Mouse (Mus musculus): Measurements from ENCODE around the gene Fer1l4. TPM values are rescaled to one million over a fixed set of nuclear protein-coding genes. Genes with fewer than 3 reads are reported as not detected.

The Fer1l4 gene
- polyA plus RNA-seq, 1 experiment from 2014 or later, result 10.1 TPM

- peaks cover 6% of the 10 kb centered on the region; the same call in 1 of the 2 replicates for H3K36me3 ChIP-seq (ENCODE audit: control insufficient read depth, insufficient read depth, low read length)
- 91% methylated on average over 4 of the region's 4 CpGs for WGBS
- no peak for ATAC-seq (ENCODE audit: low FRiP score, low TSS enrichment)
- H3K9me3 ChIP-seq (ENCODE audit: control insufficient read depth, low read length), result no peaks in the 10 kb centered on the region
- H3K27me3 ChIP-seq (ENCODE audit: control insufficient read depth, insufficient read depth, low read length), result no peaks in the 10 kb centered on the region
- TF ChIP-seq CTCF (IDR thresholded peaks at IDR 0.05; ENCODE audit: low read depth), result peak; percentile 56
- no peak for TF ChIP-seq EP300 (optimal IDR thresholded peaks at IDR 0.05)
- no peak overlapping the region for H3K27ac ChIP-seq (replicated peaks)
- no peak overlapping the region for H3K9ac ChIP-seq (ENCODE audit: low read length)
- 0 out of 2 replicates have a peak, but pooled peaks cover 2% of the 10 kb centered on the region for H3K4me1 ChIP-seq (replicated peaks; ENCODE audit: control insufficient read depth, insufficient read depth)
- no peak for DNase-seq (ENCODE audit: low spot score)
- H3K4me2 ChIP-seq (replicated peaks; ENCODE audit: low read depth), result no peak overlapping the region
- H3K4me3 ChIP-seq (ENCODE audit: low read depth, low read length), result no peak overlapping the region
Observed at GRCm38 (mm10) chr2:156005393-156005792, 47.4 kb downstream of the Fer1l4 start.

DNA sequence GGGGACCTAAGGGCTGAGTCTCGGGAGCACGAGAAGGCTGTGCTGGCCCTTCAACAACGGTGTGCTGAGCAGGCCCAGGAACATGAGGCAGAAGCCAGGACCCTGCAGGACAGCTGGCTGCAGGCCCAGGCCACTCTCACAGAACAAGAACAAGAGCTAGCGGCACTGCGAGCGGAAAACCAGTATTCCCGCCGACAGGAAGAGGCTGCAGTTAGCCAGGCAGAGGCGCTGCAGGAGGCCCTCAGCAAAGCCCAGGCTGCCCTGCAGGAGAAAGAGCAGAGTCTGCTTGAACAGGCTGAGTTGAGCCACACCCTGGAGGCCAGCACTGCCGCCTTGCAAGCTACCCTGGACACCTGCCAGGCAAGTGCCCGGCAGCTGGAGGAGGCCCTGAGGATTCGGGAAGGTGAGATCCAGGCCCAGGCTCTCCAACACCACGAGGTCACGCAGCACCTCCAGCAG is 60.9 kb downstream of the Fer1l4 start:
- Histone ChIP-seq H3K4me3 (ENCODE audit: low read depth, low read length) (no peak overlapping the region), H3K4me1 (replicated peaks; ENCODE audit: control insufficient read depth, insufficient read depth) (no peaks in the 10 kb centered on the region), H3K9ac (ENCODE audit: low read length) (0 out of 2 replicates have a peak overlapping the region, but pooled peaks have one; percentile 8), H3K36me3 (ENCODE audit: control insufficient read depth, insufficient read depth, low read length) (peaks cover 27% of the 10 kb centered on the region), H3K4me2 (replicated peaks; ENCODE audit: low read depth) (no peak overlapping the region), H3K27me3 (ENCODE audit: control insufficient read depth, insufficient read depth, low read length) (no peaks in the 10 kb centered on the region), H3K27ac (replicated peaks) (peak overlapping the region; percentile 40), H3K9me3 (ENCODE audit: control insufficient read depth, low read length) (no peaks in the 10 kb centered on the region)
- TF ChIP-seq EP300 (optimal IDR thresholded peaks at IDR 0.05) (no peak), CTCF (IDR thresholded peaks at IDR 0.05; ENCODE audit: low read depth) (peak; percentile 59)
- ATAC-seq (ENCODE audit: low FRiP score, low TSS enrichment) (peak; percentile 82), DNase-seq (ENCODE audit: low spot score) (peak; percentile 91)
- WGBS, result 62% methylated on average over 14 of the region's 14 CpGs

DNA sequence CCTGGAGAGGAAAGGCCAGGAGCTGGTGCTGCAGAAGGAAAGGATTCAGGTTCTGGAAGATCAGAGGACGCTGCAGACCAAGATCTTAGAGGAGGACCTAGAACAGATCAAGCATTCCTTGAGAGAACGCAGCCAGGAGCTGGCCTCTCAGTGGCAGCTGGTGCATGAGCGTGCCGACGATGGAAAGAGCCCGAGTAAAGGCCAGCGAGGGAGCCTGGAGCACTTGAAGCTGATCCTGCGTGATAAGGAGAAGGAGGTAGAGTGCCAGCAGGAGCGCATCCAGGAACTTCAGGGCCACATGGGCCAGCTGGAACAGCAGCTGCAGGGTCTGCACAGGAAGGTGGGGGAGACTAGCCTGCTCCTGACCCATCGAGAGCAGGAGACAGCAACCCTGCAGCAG is 61.6 kb downstream of the Fer1l4 start:
- H3K4me1 ChIP-seq (replicated peaks; ENCODE audit: control insufficient read depth, insufficient read depth), result no peaks in the 10 kb centered on the region
- WGBS, result 90% methylated on average over 10 of the region's 10 CpGs
- no peak overlapping the region for H3K27ac ChIP-seq (replicated peaks)
- peaks cover 27% of the 10 kb centered on the region for H3K36me3 ChIP-seq (ENCODE audit: control insufficient read depth, insufficient read depth, low read length)
- no peaks in the 10 kb centered on the region for H3K27me3 ChIP-seq (ENCODE audit: control insufficient read depth, insufficient read depth, low read length)
- TF ChIP-seq CTCF (IDR thresholded peaks at IDR 0.05; ENCODE audit: low read depth) (no peak), EP300 (optimal IDR thresholded peaks at IDR 0.05) (no peak)
- H3K4me3 ChIP-seq (ENCODE audit: low read depth, low read length), result no peak overlapping the region
- DNase-seq (ENCODE audit: low spot score) (no peak), ATAC-seq (ENCODE audit: low FRiP score, low TSS enrichment) (no peak)
- no peak overlapping the region for H3K9ac ChIP-seq (ENCODE audit: low read length)
- H3K4me2 ChIP-seq (replicated peaks; ENCODE audit: low read depth), result no peak overlapping the region
- H3K9me3 ChIP-seq (ENCODE audit: control insufficient read depth, low read length), result no peaks in the 10 kb centered on the region

DNA sequence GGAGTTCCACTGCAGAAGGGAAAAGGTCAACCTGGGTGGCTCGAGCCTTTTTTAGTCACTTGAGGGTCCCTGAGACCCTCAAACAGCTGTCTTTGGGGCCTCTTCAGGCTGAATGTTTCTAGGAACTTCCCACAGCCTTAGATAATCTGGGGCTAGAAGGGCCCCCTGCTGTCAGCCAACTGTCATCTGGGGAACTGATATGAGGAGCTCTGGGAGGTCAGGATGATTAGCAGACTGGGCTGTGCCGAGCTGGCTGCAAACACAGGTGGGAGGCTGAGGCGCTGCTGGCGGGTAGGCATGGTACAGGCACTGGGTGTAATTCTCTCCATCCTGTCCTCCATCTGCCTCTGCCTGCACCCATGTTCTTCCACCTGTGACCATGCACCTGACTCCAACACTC is 63.7 kb downstream of the Fer1l4 start:
- H3K27me3 ChIP-seq (ENCODE audit: control insufficient read depth, insufficient read depth, low read length), result no peaks in the 10 kb centered on the region
- H3K9ac ChIP-seq (ENCODE audit: low read length), result no peak overlapping the region
- ATAC-seq (ENCODE audit: low FRiP score, low TSS enrichment) (no peak), DNase-seq (ENCODE audit: low spot score) (no peak)
- no peak overlapping the region for H3K4me3 ChIP-seq (ENCODE audit: low read depth, low read length)
- no peak overlapping the region for H3K27ac ChIP-seq (replicated peaks)
- TF ChIP-seq EP300 (optimal IDR thresholded peaks at IDR 0.05) (no peak), CTCF (IDR thresholded peaks at IDR 0.05; ENCODE audit: low read depth) (no peak)
- H3K4me1 ChIP-seq (replicated peaks; ENCODE audit: control insufficient read depth, insufficient read depth), result no peaks in the 10 kb centered on the region
- peaks cover 28% of the 10 kb centered on the region for H3K36me3 ChIP-seq (ENCODE audit: control insufficient read depth, insufficient read depth, low read length)
- WGBS, result 61% methylated on average over 4 of the region's 4 CpGs
- no peaks in the 10 kb centered on the region for H3K9me3 ChIP-seq (ENCODE audit: control insufficient read depth, low read length)
- H3K4me2 ChIP-seq (replicated peaks; ENCODE audit: low read depth), result no peak overlapping the region

- Histone ChIP-seq H3K27me3 (ENCODE audit: control insufficient read depth, insufficient read depth, low read length) (no peaks in the 10 kb centered on the region), H3K36me3 (ENCODE audit: control insufficient read depth, insufficient read depth, low read length) (peaks cover 28% of the 10 kb centered on the region), H3K27ac (replicated peaks) (no peak overlapping the region), H3K4me2 (replicated peaks; ENCODE audit: low read depth) (no peak overlapping the region), H3K4me3 (ENCODE audit: low read depth, low read length) (no peak overlapping the region), H3K9me3 (ENCODE audit: control insufficient read depth, low read length) (no peaks in the 10 kb centered on the region), H3K4me1 (replicated peaks; ENCODE audit: control insufficient read depth, insufficient read depth) (no peaks in the 10 kb centered on the region), H3K9ac (ENCODE audit: low read length) (no peak overlapping the region)
- TF ChIP-seq CTCF (IDR thresholded peaks at IDR 0.05; ENCODE audit: low read depth) (no peak), EP300 (optimal IDR thresholded peaks at IDR 0.05) (no peak)
- no peak for ATAC-seq (ENCODE audit: low FRiP score, low TSS enrichment)
- WGBS, result 92% methylated on average over 6 of the region's 6 CpGs
- DNase-seq (ENCODE audit: low spot score), result no peak
Observed at GRCm38 (mm10) chr2:155987131-155987530, 65.6 kb downstream of the Fer1l4 start.

GRCm38 (mm10) chr2:155985776-155986175 is 67.0 kb downstream of the Fer1l4 start:
- Histone ChIP-seq H3K9ac (ENCODE audit: low read length) (no peak overlapping the region), H3K36me3 (ENCODE audit: control insufficient read depth, insufficient read depth, low read length) (peaks cover 32% of the 10 kb centered on the region), H3K4me1 (replicated peaks; ENCODE audit: control insufficient read depth, insufficient read depth) (no peaks in the 10 kb centered on the region), H3K4me2 (replicated peaks; ENCODE audit: low read depth) (no peak overlapping the region), H3K4me3 (ENCODE audit: low read depth, low read length) (no peak overlapping the region), H3K27ac (replicated peaks) (no peak overlapping the region), H3K27me3 (ENCODE audit: control insufficient read depth, insufficient read depth, low read length) (no peaks in the 10 kb centered on the region), H3K9me3 (ENCODE audit: control insufficient read depth, low read length) (no peaks in the 10 kb centered on the region)
- 90% methylated on average over 7 of the region's 7 CpGs for WGBS
- ATAC-seq (ENCODE audit: low FRiP score, low TSS enrichment) (no peak), DNase-seq (ENCODE audit: low spot score) (no peak)
- TF ChIP-seq EP300 (optimal IDR thresholded peaks at IDR 0.05), result no peak
- TF ChIP-seq CTCF (IDR thresholded peaks at IDR 0.05; ENCODE audit: low read depth), result no peak

Data from stomach, postnatal 0 days (tissue).